Mouse (Mus musculus): ENCODE results near the gene Psme3.
"Not testable (repeated sequence)": the region's sequence is repeated elsewhere in the genome, so short reads cannot be mapped to it uniquely, and the experiment has no call there.

The Psme3 gene

DNA sequence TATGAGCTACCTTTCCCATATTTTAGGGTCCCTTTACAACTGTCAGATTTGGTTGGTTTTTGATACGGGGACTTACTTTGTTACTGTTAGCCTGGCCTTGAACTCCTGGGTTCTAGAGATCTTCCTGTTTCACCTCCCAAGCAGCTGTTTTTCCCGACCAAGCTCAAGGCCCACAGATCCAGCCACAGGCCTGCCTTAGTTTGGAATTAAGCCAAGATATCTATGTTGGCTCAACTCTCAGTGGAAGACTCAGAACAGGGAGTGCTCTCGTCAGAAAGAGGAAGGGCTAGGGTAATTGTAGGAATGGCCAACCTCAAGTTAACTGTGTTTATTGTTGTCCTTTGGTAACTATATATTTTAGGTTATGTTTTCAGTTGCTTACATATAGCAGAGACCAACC, 3.9 kb upstream of the Psme3 start:
- DNase-seq (ENCODE audit: low spot score) = no peak

DNA sequence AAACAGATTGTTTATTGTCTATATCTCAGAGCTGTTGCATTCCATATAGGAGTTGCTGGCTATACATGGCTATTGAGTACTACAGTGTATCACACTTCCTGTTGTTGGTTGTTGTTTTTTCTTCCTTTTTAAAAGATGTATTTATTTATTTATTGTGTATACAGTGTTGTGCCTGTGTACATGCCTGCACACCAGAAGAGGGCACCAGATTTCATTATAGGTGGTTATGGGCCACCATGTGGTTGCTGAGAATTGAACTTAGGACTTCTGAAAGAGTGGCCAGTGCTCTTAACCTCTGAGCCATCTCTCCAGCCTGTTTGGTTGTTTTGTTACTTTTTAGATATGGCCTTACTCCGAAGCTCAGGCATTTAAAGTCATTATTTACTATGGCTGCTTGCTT, 1.4 kb upstream of the Psme3 start:
- DNase-seq (ENCODE audit: low spot score) = no peak

DNA sequence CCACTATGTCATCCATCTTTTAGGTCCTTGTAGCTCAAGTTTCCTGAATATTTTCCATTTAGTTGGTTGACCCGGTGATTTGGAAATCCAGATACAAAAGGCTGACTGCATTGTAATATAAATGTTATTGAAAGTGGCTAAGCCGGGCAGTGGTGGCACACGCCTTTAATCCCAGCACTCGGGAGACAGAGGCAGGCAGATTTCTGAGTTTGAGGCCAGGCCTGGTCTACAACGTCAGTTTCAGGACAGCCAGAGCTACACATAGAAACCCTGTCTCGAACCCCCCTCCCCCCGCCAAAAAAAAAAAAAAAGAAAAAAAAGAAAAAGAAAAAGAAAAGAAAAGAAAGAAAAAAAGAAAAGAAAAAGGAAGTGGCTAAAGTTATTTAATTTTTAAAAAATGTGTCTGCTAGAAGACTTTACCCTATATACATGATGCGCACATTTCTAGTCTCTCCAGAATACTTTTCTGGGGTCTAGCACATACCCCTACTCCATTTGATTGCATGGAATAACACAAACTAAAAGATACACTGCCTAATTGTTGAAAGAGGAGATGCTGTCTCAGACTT, 847 bp upstream of the Psme3 start:
- DNase-seq (ENCODE audit: low spot score) = no peak

DNA sequence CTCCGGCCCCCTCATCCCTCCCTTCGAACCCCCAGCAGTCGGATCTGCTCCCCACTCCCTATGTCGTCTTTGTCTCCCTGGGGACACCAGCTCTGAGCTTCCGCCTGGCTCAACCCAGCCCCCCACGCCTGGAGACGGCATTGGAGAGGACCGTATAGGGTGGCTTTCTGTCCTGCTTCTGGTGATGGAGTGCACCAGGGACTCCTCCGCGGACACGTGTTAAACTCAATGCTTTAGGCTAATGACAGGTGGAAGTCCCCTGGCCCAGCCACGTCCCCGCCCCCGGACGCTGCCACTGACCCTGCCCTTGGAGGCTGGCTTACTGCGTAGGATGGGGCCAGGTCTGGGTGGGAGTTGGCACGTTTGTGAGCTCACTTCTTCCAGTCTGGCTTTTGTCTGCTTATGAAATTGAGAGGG, 496 bp downstream of the Psme3 start:
- no peak for DNase-seq (ENCODE audit: low spot score)

DNA sequence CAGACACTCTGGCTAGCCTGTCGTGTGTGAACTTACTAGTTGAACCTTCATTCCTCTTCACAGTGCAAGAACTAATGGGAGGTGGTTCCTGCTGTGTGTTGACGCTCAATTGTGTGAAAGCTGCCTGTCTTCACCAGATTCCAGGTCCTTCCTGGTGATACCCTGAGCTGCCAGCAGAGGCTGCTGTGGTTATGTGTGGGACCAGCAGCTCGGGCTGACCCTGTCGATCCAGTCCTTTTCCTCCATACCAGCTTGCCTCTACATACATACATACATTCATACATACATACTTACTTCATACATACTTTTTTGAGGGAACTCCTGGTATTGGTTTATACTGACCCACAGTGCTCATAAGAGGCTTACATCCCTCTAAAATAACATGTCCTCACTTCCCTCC, 7.6 kb downstream of the Psme3 start:
- DNase-seq (ENCODE audit: low spot score) = peak; percentile 66

DNA sequence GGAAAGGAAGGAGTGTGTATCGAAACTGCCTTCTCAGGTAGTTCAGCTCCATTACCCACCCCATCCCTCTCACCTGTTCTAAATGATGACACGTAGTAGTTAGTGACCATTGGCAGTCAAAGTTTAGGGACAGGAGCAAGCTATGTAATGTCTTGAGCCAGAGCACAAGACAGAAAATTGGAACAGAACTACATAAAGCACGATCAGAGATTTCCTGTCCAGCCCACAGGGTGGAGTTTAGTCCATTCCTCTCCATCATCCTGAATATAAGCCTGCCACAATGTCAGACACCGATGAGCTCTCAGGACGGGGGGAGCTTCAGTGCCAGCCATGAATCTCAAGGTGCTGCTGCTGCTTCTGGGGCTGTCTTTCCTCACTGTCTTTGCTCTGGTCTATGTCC, 8.8 kb downstream of the Psme3 start, which contains the start of gene Aoc2:
Aoc2 (plus strand) TSS at position 301 of the 400 bp plus-strand sequence.
- no peak for DNase-seq (ENCODE audit: low spot score)

DNA sequence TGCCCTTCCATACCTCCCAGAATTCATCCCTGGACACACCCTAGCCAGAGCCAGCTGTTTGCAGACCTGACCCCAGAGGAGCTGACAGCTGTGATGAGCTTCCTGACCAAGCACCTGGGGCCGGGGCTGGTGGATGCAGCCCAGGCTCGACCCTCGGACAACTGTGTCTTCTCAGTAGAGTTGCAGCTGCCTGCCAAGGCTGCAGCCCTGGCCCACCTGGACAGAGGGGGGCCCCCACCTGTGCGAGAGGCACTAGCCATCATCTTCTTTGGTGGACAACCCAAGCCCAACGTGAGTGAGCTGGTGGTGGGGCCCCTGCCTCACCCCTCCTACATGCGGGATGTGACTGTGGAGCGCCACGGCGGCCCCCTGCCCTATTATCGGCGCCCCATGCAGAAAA, 9.2 kb downstream of the Psme3 start:
- not testable (repeated sequence) for DNase-seq (ENCODE audit: low spot score)

DNA sequence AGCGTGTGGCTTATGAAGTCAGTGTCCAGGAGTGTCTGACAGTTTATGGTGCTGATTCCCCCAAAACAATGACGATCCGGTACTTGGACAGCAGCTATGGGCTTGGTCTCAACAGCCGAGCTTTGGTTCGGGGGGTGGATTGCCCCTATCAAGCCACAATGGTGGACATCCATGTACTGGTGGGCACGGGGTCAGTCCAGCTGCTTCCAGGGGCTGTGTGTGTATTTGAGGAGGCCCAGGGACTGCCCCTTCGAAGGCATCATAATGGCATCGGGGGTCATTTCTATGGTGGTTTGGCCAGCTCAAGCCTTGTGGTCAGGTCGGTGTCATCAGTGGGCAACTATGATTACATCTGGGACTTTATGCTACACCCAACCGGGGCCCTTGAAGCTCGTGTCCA, 10.1 kb downstream of the Psme3 start:
- no peak for DNase-seq (ENCODE audit: low spot score)

DNA sequence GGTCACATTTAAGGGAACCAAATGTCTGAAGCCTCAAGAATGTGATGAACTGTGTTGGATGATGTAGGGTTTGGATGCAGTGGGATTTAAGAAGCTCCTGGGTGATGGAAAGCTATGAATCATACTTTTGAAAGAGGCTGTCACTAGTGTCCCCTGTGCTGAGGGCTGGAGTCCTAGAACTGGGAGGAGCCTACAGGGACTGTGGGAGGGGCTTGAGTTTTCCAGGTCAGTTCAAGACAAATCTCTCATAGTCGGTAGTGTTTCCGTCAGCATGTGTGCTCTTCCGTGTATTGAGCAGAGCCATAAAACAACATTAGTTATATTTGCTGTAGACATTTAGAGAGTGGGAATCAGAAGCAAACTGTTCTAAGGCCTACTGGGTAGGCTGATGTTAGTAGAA, 11.3 kb downstream of the Psme3 start:
- DNase-seq (ENCODE audit: low spot score) = no peak

DNA sequence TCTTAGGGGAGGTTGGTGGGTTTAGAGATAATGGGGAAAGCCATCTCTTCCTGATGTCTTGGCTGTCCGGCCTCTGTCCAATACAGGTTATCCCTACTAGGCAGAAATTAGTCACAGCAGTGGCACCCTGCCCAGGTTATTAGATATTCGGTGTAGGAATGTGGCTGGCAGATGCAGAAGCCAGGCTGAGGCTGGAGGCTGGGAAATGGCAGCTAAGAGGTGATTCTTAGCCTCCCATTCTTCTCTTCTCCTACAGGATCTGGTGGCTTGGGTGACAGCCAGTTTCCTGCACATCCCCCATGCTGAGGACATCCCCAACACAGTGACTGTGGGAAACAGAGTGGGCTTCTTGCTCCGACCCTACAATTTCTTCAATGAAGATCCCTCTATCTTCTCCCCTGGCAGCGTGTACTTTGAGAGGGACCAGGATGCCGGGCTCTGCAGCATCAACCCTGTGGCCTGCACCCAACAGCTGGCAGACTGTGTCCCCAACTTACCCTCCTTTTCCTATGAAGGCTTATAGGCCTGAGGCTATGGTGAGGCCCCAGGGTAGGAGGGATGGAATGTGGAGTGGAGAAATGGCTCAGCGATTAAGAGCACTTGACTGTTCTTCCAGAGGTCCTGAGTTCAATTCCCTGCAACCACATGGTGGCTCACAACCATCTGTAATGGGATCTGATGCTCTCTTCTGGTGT, 13.1 kb downstream of the Psme3 start:
- no peak for DNase-seq (ENCODE audit: low spot score)

DNA sequence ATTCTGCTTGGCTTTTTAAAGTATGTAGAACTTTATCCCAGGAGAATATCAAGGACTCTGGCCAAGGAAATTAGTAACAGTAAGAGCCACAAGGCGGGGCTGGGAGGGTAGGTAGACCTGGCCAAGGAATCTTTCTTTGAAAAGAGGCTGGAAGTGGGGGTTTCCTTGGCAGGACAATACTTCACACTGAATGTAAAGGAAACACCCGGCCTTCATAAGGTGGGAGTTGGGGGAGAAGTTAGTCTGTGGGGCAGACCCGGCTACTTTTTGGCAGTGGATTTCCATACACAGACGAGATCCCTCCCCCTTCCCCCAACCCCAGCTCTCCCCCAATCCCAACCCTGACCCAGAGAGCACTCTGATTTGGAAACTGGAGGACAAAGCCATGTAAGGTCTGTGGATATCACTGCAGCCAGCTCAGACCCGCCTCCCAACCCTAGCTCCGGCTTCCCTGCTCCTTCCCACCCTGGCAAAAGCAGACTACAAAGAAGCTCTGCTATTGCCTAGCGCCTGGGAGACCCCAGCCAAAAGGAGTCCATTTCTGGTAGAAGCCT, 14.4 kb downstream of the Psme3 start, which contains the start of gene Aoc3:
Aoc3 (plus strand) TSS at position 235 of the 554 bp plus-strand sequence.
- no peak for DNase-seq (ENCODE audit: low spot score)

DNA sequence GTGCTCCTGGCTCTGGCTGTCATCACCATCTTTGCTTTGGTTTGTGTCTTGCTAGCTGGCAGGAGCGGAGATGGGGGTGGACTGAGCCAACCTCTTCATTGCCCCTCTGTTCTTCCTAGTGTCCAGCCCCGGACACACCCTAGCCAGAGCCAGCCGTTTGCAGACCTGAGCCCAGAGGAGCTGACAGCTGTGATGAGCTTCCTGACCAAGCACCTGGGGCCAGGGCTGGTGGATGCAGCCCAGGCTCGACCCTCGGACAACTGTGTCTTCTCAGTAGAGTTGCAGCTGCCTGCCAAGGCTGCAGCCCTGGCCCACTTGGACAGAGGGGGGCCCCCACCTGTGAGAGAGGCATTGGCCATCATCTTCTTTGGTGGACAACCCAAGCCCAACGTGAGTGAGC, 14.9 kb downstream of the Psme3 start:
- not testable (repeated sequence) for DNase-seq (ENCODE audit: low spot score)

DNA sequence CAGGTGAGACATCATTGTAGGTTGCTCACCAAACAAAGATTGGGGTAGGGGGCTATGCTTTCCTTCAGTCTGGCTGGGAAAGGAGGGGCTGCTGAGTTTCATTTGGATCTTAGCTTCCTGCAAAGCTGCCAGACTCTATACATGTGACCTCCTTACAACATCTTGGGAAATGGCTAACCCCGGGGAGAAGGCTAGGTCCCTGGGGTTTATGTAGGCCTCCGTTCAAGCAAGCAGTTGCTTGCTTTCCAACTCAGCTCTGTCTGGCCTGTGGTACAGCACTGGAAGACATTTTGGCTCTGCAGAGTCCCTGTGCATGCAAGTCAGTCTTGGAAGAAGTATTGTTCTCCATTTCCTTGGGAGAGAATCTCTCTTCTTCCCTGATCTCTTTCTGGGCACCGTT, 16.5 kb downstream of the Psme3 start:
- DNase-seq (ENCODE audit: low spot score) = no peak

DNA sequence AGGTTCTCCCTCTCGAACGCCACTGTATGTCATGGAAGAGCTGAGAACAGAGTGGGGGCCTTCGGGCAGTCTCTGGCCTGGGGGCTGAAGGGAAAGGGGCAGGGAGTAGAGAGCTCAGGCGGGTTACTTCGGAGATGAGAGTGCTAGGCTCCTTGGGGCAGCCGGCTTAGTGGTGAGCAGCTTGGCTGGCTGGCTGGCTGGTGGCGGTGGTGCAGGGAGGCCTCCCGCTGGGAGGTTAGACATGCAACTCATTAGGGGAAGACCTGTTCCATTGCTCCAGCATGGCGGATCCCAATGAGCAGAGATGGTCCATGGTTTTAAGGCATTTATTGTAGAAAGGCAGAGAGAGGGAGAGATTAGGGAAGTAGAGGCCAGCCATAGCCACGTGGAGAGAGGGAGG, 18.0 kb downstream of the Psme3 start:
- DNase-seq (ENCODE audit: low spot score) = no peak

DNA sequence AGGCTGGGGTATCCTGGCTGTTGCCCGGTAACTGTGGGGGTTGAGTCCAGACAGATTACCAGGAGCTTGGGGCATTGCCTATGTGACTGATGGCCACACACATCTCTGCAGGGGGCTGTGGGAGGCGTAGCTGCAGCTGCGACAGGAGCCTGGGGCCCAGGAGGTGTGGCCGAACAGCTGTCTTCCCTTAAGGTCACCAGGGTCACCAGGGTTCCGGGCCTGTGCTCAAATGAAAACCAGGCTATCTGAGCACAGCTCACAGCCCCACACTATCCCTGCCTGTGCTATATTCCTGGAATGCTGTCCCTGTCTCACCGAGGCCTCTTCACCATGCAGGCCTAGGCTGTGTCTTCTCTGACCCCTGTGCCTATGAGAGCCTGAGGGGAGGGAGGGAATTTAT, 18.5 kb downstream of the Psme3 start:
- DNase-seq (ENCODE audit: low spot score) = no peak

DNA sequence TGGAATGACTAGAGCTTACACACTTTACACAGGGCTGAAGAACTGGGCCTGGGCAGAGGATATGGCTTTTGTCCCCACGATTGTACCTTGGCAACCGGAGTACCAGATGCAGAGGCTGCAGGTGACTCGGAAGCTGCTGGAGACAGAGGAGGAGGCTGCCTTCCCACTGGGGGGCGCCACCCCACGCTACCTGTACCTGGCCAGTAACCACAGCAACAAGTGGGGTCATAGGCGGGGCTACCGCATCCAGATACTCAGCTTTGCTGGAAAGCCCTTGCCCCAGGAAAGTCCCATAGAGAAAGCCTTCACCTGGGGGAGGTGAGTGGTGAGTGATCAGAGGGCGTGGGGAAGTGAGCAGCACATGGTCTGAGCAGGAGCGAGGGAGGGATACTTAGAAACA, 19.7 kb downstream of the Psme3 start:
- no peak for DNase-seq (ENCODE audit: low spot score)

DNA sequence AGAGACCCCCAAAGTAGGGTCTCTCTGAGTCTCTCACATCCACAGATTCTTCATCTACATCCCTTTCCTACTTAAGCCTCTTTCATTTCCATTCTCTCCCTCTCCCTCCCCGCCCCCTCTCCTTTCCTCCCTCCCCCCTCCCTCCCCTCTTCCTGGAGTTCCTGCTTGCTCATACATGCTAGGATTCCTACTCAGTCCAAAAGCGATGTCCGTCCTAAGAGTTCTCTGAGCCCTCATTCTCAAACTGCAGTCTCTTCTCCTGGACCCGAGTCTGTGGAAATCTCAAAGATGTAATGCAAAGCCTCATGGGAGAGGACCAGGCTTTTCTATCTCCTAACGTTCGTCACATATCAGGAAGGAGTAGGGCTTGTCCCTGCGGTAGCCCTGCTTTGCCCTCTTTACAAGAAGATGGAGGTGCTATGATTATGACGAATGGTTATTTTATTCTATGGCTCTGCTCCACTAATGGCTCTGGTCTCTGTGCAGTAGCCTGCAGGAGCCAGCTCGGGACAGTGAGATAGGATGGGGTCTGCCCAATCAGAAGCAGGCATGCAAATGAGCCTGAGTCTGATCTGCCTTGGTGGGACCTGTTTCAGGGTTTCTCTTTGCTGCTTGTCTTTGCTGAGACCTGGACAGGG, 22.2 kb downstream of the Psme3 start:
- no peak for DNase-seq (ENCODE audit: low spot score)

DNA sequence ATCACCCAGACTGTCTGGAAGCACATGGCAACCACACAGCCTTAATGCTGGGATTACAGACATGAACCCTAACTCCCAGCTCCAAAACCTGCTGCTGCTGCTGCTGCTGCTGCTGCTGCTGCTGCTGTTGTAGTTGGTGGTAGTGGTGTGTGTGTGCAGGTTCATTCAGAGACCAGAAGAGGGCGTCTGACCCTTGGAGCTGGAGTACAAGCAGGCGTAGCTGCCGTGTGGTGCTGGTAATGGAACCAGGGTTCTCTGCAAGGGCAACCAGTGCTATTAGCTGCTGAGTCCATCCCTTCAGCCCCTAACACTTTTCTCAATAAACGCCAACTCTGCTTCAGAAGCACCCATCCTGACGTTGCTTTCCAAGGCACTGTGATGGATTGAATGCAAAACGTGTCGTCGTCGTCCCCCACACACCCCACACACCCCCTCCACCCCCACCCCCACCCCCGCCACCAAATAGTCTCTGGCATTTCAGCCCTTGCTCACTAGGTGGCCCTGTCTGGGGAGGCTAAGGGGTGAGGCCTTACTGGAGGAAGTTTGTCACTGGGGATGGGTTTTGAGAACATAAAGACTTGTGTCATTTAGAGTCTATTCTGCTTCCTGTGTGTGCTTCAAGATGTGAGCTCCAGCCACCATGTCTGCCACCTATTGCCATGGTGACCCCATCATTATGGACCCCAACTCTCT, 31.2 kb downstream of the Psme3 start:
- DNase-seq (ENCODE audit: low spot score) = no peak

DNA sequence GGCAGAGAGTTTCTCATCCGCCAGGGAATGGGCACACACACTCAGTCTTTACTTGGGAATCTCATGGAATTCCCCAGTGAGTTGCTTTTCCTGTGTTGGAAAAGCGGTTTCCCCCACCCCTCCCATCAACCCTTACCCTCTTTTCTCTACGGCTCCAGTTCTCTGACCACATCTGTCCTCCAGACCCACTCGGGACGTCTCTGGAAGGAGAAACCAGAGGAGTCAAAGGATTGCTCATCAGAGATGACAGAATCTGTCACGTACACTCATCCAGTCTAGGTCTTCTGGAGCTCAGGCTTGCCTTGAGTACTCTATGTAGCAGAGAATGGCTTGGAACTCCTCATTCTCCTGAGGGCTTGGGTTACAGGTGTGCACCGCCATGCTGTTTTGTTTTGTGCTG, 32.8 kb downstream of the Psme3 start:
- DNase-seq (ENCODE audit: low spot score) = no peak

DNA sequence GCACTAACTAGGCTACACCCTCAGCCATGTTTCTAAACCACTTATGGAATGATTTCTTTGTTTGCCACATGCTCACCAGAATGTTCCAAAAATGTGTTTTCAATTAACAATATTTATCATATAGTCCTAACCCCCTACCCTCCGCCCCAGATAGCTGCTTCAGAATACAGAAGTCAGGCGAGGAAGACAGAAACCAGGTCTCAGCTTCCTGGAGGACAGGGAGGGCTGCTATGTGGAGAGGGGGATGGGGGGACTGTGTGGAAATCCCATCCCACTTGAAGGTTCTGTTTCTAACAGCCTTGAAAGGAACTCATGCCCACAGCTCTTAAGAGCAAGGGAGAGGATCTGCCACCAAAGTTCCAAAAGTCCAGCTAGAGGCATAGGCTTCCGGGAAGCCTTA, 33.2 kb downstream of the Psme3 start:
- no peak for DNase-seq (ENCODE audit: low spot score)

DNA sequence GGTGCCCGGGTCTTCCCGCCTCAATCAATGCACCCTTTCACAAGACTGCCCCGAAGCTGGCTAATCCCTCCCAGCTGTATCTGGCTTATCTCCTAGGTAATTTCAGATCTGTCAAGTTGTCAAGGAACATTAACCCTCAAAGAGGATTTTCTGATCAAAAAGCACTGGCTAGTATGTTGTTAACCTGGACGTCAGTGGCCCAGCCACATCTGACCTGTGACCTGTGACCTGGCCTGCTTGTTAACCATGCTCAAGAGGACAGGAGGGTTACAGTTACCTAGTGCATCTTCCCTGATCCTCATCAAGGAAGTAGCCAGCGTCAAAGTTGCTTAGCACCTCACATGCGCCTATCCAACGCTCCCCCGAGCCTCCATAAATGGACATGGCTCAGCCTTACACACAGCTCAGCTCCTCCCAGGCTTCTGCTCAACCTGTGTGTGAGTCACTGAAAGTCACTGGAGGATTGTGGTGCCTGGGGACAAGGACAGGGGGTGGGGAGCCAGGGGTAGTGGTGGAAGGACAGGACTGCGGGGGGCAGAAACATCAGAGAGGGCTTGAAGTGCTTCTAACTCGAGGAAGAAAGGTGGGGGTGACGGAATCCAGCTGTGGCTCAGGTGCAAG, 35.2 kb downstream of the Psme3 start:
- DNase-seq (ENCODE audit: low spot score) = no peak

DNA sequence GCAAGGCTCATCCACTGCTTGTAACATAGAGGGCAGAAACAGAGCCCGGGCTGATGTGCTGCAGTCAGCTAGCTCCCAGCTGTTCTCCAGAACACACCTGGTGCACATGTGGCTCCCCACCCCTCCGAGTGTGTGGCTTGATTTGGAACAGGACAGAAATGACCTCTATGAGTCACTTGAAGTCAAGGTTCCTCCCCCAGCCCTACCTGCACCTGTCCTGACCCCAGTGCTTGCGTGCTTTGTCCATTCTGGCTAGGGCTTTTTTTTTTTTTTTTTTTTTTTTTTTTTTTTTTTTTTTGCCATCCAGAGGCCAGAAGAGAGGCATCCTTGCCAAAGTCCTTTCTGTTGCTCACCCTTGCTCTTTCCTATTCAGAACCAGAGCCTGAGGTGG, 35.7 kb downstream of the Psme3 start:
- DNase-seq (ENCODE audit: low spot score) = no peak
